Mouse (Mus musculus): ENCODE data around the gene Pde2a. TPM values are rescaled to one million over a fixed set of nuclear protein-coding genes. Genes with fewer than 3 reads are reported as not detected.

Pde2a gene
- 10 to 100 TPM in 1 of 2 experiments, 1 to 10 TPM in 1; 3.7 to 29.8 TPM for polyA plus RNA-seq (2017; shearing (Covaris generic))

GRCm38 (mm10) chr7:101421529-101421928 is at the start of gene Pde2a:
Gene Pde2a (plus strand): TSS chr7:101421691.

GRCm38 (mm10) chr7:101410267-101410936 is 11.1 kb upstream of the Pde2a start, which contains the start of gene Gm45837:
Gene Gm45837 (plus strand): TSS chr7:101410886.

Other genes with a start within 250 kb of the Pde2a start
- 10 to 100 TPM; 55.8 to 86.6 TPM for gene Atg16l2, start 119.4 kb upstream of the Pde2a start, polyA plus RNA-seq (2017; shearing (Covaris generic))
- gene Stard10, start 104.6 kb upstream of the Pde2a start, polyA plus RNA-seq (2017; shearing (Covaris generic)), result 10 to 100 TPM; 10.2 to 19.4 TPM
- 10 to 100 TPM; 39.8 to 79.4 TPM for gene Arap1, start 73.6 kb upstream of the Pde2a start, polyA plus RNA-seq (2017; shearing (Covaris generic))
- 10 to 100 TPM; 16.1 to 76.0 TPM for gene Gm45837, start 10.8 kb upstream of the Pde2a start, polyA plus RNA-seq (2017; shearing (Covaris generic))
- 100 to 1,000 TPM in 1 of 2 experiments, 10 to 100 TPM in 1; 41.8 to 143 TPM for gene Art2b, start 163.9 kb downstream of the Pde2a start, polyA plus RNA-seq (2017; shearing (Covaris generic))
- gene Clpb, start 241.9 kb downstream of the Pde2a start, polyA plus RNA-seq (2017; shearing (Covaris generic)), result 10 to 100 TPM; 15.6 to 19.9 TPM

Measured in activated CD4-positive, CD25-positive, alpha-beta regulatory T cell (primary cell).